Mouse (Mus musculus) neural tube, embryonic 12.5 days (tissue): Measurements from ENCODE around the gene Dcaf1. TPM values are rescaled to one million over a fixed set of nuclear protein-coding genes. Genes with fewer than 3 reads are reported as not detected.

ENCODE experiments used
- ATAC-seq: fragments of 200-750 bp; cut with Nextera tagmentation; 2 replicates; pipeline ENCODE4 v1.8.0; 2017; ENCODE audit warnings: low read depth, mild to moderate bottlenecking, moderate TSS enrichment, moderate library complexity; ENCODE audit not compliant: low FRiP score
- H3K27ac ChIP-seq: fragments of 300-500 bp; sonication (generic); 2 replicates; pipeline ENCODE4 v1.5.1; 2016
- H3K27me3 ChIP-seq: fragments of 300-500 bp; sonication (generic); replicated peaks from 2 replicates; pipeline ENCODE4 v1.6.1; 2016; ENCODE audit warnings: mild to moderate bottlenecking
- H3K36me3 ChIP-seq: fragments of 300-500 bp; sonication (generic); 2 replicates; pipeline ENCODE4 v1.6.1; 2016; ENCODE audit warnings: mild to moderate bottlenecking
- H3K4me1 ChIP-seq: fragments of 300-500 bp; sonication (generic); 2 replicates; pipeline ENCODE4 v1.6.1; 2016
- H3K4me2 ChIP-seq: fragments of 300-500 bp; sonication (generic); replicated peaks from 2 replicates; pipeline ENCODE4 v1.6.1; 2016; ENCODE audit warnings: mild to moderate bottlenecking
- H3K4me3 ChIP-seq: fragments of 300-500 bp; sonication (generic); 2 replicates; pipeline ENCODE4 v1.5.1; 2016
- H3K9ac ChIP-seq: fragments of 300-500 bp; sonication (generic); 2 replicates; pipeline ENCODE4 v1.6.1; 2016; ENCODE audit warnings: mild to moderate bottlenecking
- H3K9me3 ChIP-seq: fragments of 300-500 bp; sonication (generic); 2 replicates; pipeline ENCODE4 v1.6.1; 2016; ENCODE audit warnings: mild to moderate bottlenecking
- WGBS: fragments of 180-500 bp; shearing (Covaris S2); methylation state at CpG from one replicate; pipeline ENCODE4 v1.1.7; 2016; 5-methylcytosine and 5-hydroxymethylcytosine counted together
- polyA plus RNA-seq: library from polyadenylated mRNA; unstranded; fragments of >200 nt; fragmentation: Nextera tagmentation; extraction: Ambion mirVana; gene quantifications from 2 replicates; pipeline ENCODE4 v1.2.1, GENCODE M21; 2016

The Dcaf1 gene
- polyA plus RNA-seq, 1 experiment from 2014 or later, result 24.0 TPM

- peak within 1 kb of the TSS; percentile 86 for H3K27ac ChIP-seq
- peak; percentile 99 for ATAC-seq
- peak within 1 kb of the TSS; percentile 98 for H3K4me3 ChIP-seq
- no peaks in the 10 kb centered on the region for H3K27me3 ChIP-seq
- H3K4me1 ChIP-seq, result peaks cover 39% of the 10 kb centered on the region
- peak within 1 kb of the TSS; percentile 93 for H3K9ac ChIP-seq
- peak within 1 kb of the TSS; percentile 76 for H3K4me2 ChIP-seq
- under 1% methylated on average over 59 of the region's 59 CpGs for WGBS
- no peaks in the 10 kb centered on the region for H3K9me3 ChIP-seq
- H3K36me3 ChIP-seq, result peaks cover 35% of the 10 kb centered on the region
Measured at GRCm38 (mm10) chr9:106891829-106892551, 70.3 kb downstream of the Dcaf1 start, which contains the start of gene Manf. TSS of gene Manf (minus strand) at chr9:106891979.

- Histone ChIP-seq H3K27ac (peak overlapping the region; percentile 86), H3K36me3 (peaks cover 35% of the 10 kb centered on the region), H3K9me3 (no peaks in the 10 kb centered on the region), H3K9ac (peak overlapping the region; percentile 66), H3K4me2 (peak overlapping the region; percentile 76), H3K27me3 (no peaks in the 10 kb centered on the region), H3K4me3 (peak overlapping the region; percentile 98), H3K4me1 (peaks cover 36% of the 10 kb centered on the region)
- WGBS, result 0% methylated on average over 9 of the region's 9 CpGs
- no peak for ATAC-seq
Measured at GRCm38 (mm10) chr9:106892552-106892875, 70.8 kb downstream of the Dcaf1 start.

- no peaks in the 10 kb centered on the region for H3K9me3 ChIP-seq
- H3K9ac ChIP-seq, result no peak overlapping the region
- H3K4me2 ChIP-seq, result peak overlapping the region; percentile 76
- peaks cover 29% of the 10 kb centered on the region for H3K36me3 ChIP-seq
- H3K27ac ChIP-seq, result no peak overlapping the region
- H3K27me3 ChIP-seq, result no peaks in the 10 kb centered on the region
- ATAC-seq, result no peak
- H3K4me3 ChIP-seq, result no peak overlapping the region
- peaks cover 27% of the 10 kb centered on the region for H3K4me1 ChIP-seq
- WGBS, result 59% methylated on average over 3 of the region's 3 CpGs
Measured at GRCm38 (mm10) chr9:106893327-106893726, 71.7 kb downstream of the Dcaf1 start.

- no peak overlapping the region for H3K27ac ChIP-seq
- H3K4me1 ChIP-seq, result no peaks in the 10 kb centered on the region
- H3K27me3 ChIP-seq, result no peaks in the 10 kb centered on the region
- H3K9me3 ChIP-seq, result no peaks in the 10 kb centered on the region
- no peak overlapping the region for H3K9ac ChIP-seq
- no peak overlapping the region for H3K4me2 ChIP-seq
- WGBS, result 75% methylated on average over 1 of the region's 1 CpGs
- no peak overlapping the region for H3K4me3 ChIP-seq
- peaks cover 7% of the 10 kb centered on the region; the same call in 1 of the 2 replicates for H3K36me3 ChIP-seq
- no peak for ATAC-seq
Measured at GRCm38 (mm10) chr9:106898901-106899300, 77.2 kb downstream of the Dcaf1 start.

GRCm38 (mm10) chr9:106901596-106901995, 79.9 kb downstream of the Dcaf1 start:
- Histone ChIP-seq H3K9me3 (no peaks in the 10 kb centered on the region), H3K4me1 (no peaks in the 10 kb centered on the region), H3K4me3 (no peak overlapping the region), H3K9ac (no peak overlapping the region), H3K36me3 (0 out of 2 replicates have a peak, but pooled peaks cover under 1% of the 10 kb centered on the region), H3K27ac (no peak overlapping the region), H3K27me3 (no peaks in the 10 kb centered on the region), H3K4me2 (no peak overlapping the region)
- no peak for ATAC-seq
- 90% methylated on average over 7 of the region's 7 CpGs for WGBS

- Histone ChIP-seq H3K9me3 (no peaks in the 10 kb centered on the region), H3K27ac (no peak overlapping the region), H3K27me3 (no peaks in the 10 kb centered on the region), H3K4me2 (no peak overlapping the region), H3K4me1 (no peaks in the 10 kb centered on the region), H3K4me3 (no peak overlapping the region), H3K36me3 (0 out of 2 replicates have a peak, but pooled peaks cover 3% of the 10 kb centered on the region), H3K9ac (no peak overlapping the region)
- 76% methylated on average over 4 of the region's 4 CpGs for WGBS
- ATAC-seq, result no peak
Measured at GRCm38 (mm10) chr9:106903099-106903790, 81.6 kb downstream of the Dcaf1 start.

GRCm38 (mm10) chr9:106903791-106904134, 82.1 kb downstream of the Dcaf1 start:
- Histone ChIP-seq H3K4me3 (no peak overlapping the region), H3K36me3 (0 out of 2 replicates have a peak, but pooled peaks cover 3% of the 10 kb centered on the region), H3K27me3 (no peaks in the 10 kb centered on the region), H3K4me2 (no peak overlapping the region), H3K4me1 (no peaks in the 10 kb centered on the region), H3K9me3 (no peaks in the 10 kb centered on the region), H3K27ac (no peak overlapping the region), H3K9ac (no peak overlapping the region)
- ATAC-seq, result no peak
- WGBS, result 13% methylated on average over 1 of the region's 1 CpGs

GRCm38 (mm10) chr9:106906597-106906996, 84.9 kb downstream of the Dcaf1 start:
- no peak overlapping the region for H3K9ac ChIP-seq
- H3K27me3 ChIP-seq, result no peaks in the 10 kb centered on the region
- H3K27ac ChIP-seq, result no peak overlapping the region
- H3K4me1 ChIP-seq, result no peaks in the 10 kb centered on the region
- no peaks in the 10 kb centered on the region for H3K9me3 ChIP-seq
- WGBS, result 92% methylated on average over 8 of the region's 8 CpGs
- H3K4me3 ChIP-seq, result no peak overlapping the region
- H3K36me3 ChIP-seq, result 0 out of 2 replicates have a peak, but pooled peaks cover 3% of the 10 kb centered on the region
- no peak overlapping the region for H3K4me2 ChIP-seq
- ATAC-seq, result no peak

- Histone ChIP-seq H3K9ac (no peak overlapping the region), H3K9me3 (no peaks in the 10 kb centered on the region), H3K4me3 (no peak overlapping the region), H3K36me3 (0 out of 2 replicates have a peak, but pooled peaks cover 7% of the 10 kb centered on the region), H3K4me2 (no peak overlapping the region), H3K27me3 (no peaks in the 10 kb centered on the region), H3K4me1 (no peaks in the 10 kb centered on the region), H3K27ac (no peak overlapping the region)
- WGBS, result 74% methylated on average over 3 of the region's 3 CpGs
- ATAC-seq, result no peak
Measured at GRCm38 (mm10) chr9:106908174-106908573, 86.5 kb downstream of the Dcaf1 start.

- no peak for ATAC-seq
- 59% methylated on average over 5 of the region's 5 CpGs for WGBS
- no peak overlapping the region for H3K4me2 ChIP-seq
- H3K27me3 ChIP-seq, result no peaks in the 10 kb centered on the region
- no peaks in the 10 kb centered on the region for H3K4me1 ChIP-seq
- H3K4me3 ChIP-seq, result no peak overlapping the region
- 0 out of 2 replicates have a peak, but pooled peaks cover 7% of the 10 kb centered on the region for H3K36me3 ChIP-seq
- H3K27ac ChIP-seq, result no peak overlapping the region
- no peaks in the 10 kb centered on the region for H3K9me3 ChIP-seq
- H3K9ac ChIP-seq, result no peak overlapping the region
Measured at GRCm38 (mm10) chr9:106908715-106909114, 87.0 kb downstream of the Dcaf1 start.

GRCm38 (mm10) chr9:106911624-106912023, 90.0 kb downstream of the Dcaf1 start:
- Histone ChIP-seq H3K9me3 (no peaks in the 10 kb centered on the region), H3K9ac (no peak overlapping the region), H3K27ac (no peak overlapping the region), H3K4me2 (no peak overlapping the region), H3K4me1 (no peaks in the 10 kb centered on the region), H3K27me3 (no peaks in the 10 kb centered on the region), H3K4me3 (no peak overlapping the region), H3K36me3 (0 out of 2 replicates have a peak, but pooled peaks cover 6% of the 10 kb centered on the region)
- 90% methylated on average over 1 of the region's 1 CpGs for WGBS
- no peak for ATAC-seq

GRCm38 (mm10) chr9:106913759-106914158, 92.1 kb downstream of the Dcaf1 start:
- ATAC-seq, result no peak
- H3K9ac ChIP-seq, result no peak overlapping the region
- H3K36me3 ChIP-seq, result 0 out of 2 replicates have a peak, but pooled peaks cover 4% of the 10 kb centered on the region
- no peaks in the 10 kb centered on the region for H3K27me3 ChIP-seq
- no peaks in the 10 kb centered on the region for H3K4me1 ChIP-seq
- 20% methylated on average over 1 of the region's 1 CpGs for WGBS
- H3K27ac ChIP-seq, result no peak overlapping the region
- no peak overlapping the region for H3K4me3 ChIP-seq
- no peak overlapping the region for H3K4me2 ChIP-seq
- no peaks in the 10 kb centered on the region for H3K9me3 ChIP-seq
